Mouse (Mus musculus) heart, embryonic 15.5 days (tissue): Measurements from ENCODE around the gene Dnaaf3. TPM values are rescaled to one million over a fixed set of nuclear protein-coding genes. Genes with fewer than 3 reads are reported as not detected.
"Not testable (repeated sequence)": the region's sequence is repeated elsewhere in the genome, so short reads cannot be mapped to it uniquely, and the experiment has no call there.

Experiments
- ATAC-seq: fragments of 200-750 bp; cut with Nextera tagmentation; replicated peaks from 2 replicates; pipeline ENCODE4 v1.8.0; 2017; ENCODE audit warnings: low read depth, moderate TSS enrichment; ENCODE audit not compliant: insufficient number of reproducible peaks, insufficient read depth, low FRiP score
- H3K27ac ChIP-seq: fragments of 300-500 bp; sonication (generic); 2 replicates; pipeline ENCODE4 v1.5.1; 2015; ENCODE audit warnings: mild to moderate bottlenecking, inconsistent platforms
- H3K27me3 ChIP-seq: fragments of 300-500 bp; sonication (generic); 2 replicates; pipeline ENCODE4 v1.6.1; 2015; ENCODE audit warnings: inconsistent platforms
- H3K36me3 ChIP-seq: fragments of 300-500 bp; sonication (generic); 2 replicates; pipeline ENCODE4 v1.6.1; 2015; ENCODE audit warnings: mild to moderate bottlenecking, inconsistent platforms
- H3K4me1 ChIP-seq: fragments of 300-500 bp; sonication (generic); replicated peaks from 2 replicates; pipeline ENCODE4 v1.6.1; 2015; ENCODE audit warnings: inconsistent platforms
- H3K4me2 ChIP-seq: fragments of 300-500 bp; sonication (generic); 2 replicates; pipeline ENCODE4 v1.6.1; 2015; ENCODE audit warnings: inconsistent platforms, mild to moderate bottlenecking, moderate library complexity
- H3K4me3 ChIP-seq: fragments of 300-500 bp; sonication (generic); 2 replicates; pipeline ENCODE4 v1.5.1; 2015; ENCODE audit warnings: mild to moderate bottlenecking, inconsistent platforms
- H3K9ac ChIP-seq: fragments of 300-500 bp; sonication (generic); 2 replicates; pipeline ENCODE4 v1.6.1; 2015; ENCODE audit warnings: mild to moderate bottlenecking, inconsistent platforms
- H3K9me3 ChIP-seq: fragments of 300-500 bp; sonication (generic); replicated peaks from 2 replicates; pipeline ENCODE4 v1.6.1; 2016; ENCODE audit warnings: inconsistent platforms
- WGBS: fragments of 180-500 bp; shearing (Covaris S2); methylation state at CpG from one replicate; pipeline ENCODE4 v1.1.7; 2015; ENCODE audit warnings: mixed read lengths; 5-methylcytosine and 5-hydroxymethylcytosine counted together
- polyA plus RNA-seq: library from polyadenylated mRNA; unstranded; fragments of >200 nt; fragmentation: Nextera tagmentation; extraction: Ambion mirVana; gene quantifications from 2 replicates; pipeline ENCODE4 v1.2.1, GENCODE M21; 2015

Dnaaf3 gene
- polyA plus RNA-seq, 1 experiment from 2014 or later, result 0.96 TPM

DNA sequence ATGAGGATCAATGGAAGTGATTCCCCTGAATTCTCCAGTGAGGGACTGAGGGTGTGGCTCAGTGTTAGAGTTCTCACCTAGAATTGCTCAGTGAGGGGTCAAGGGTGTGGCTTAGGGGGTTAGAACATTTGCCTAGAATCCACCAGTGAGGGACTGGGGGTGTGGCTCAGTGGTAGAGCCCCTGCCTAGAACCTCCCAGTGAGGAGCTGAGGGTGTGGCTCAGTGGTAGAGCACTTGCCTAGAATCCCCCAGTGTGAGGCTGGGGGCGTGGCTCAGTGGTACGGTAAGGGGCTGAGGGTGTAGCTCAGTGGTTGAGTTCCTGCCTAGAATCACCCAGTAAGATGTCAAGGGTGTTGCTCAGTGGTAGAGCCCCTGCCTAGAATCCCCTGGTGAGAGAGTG, 6.8 kb upstream of the Dnaaf3 start:
- Histone ChIP-seq H3K4me1 (no peaks in the 10 kb centered on the region), H3K4me2 (no peak overlapping the region), H3K4me3 (no peak overlapping the region), H3K27me3 (peaks cover 15% of the 10 kb centered on the region; the same call in 1 of the 2 replicates), H3K9me3 (no peaks in the 10 kb centered on the region), H3K27ac (no peak overlapping the region), H3K9ac (no peak overlapping the region), H3K36me3 (no peaks in the 10 kb centered on the region)
- WGBS, result 66% methylated on average over 2 of the region's 2 CpGs
- no peak for ATAC-seq

DNA sequence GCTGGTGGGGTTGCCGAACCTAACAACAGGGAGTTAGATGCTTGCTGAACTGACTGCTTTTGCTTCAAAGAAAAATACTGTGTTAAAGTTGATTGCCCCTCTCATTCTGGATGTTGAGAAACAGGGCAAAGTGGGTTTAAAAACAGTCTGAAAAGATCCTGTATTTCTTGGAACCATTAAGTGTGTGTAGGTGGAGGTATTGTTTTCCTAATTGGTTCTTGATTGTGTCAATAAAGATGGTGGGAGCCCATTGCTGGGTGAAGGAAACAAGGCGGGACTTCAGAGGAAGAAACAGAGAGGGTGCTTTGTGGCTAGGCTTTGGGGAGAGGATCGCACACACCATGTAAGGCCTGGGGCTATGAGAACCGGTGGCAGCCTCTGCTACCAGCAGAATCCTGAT, 4.9 kb upstream of the Dnaaf3 start:
- Histone ChIP-seq H3K9me3 (no peaks in the 10 kb centered on the region), H3K9ac (no peak overlapping the region), H3K36me3 (no peaks in the 10 kb centered on the region), H3K4me3 (no peak overlapping the region), H3K4me2 (no peak overlapping the region), H3K27ac (no peak overlapping the region), H3K27me3 (peaks cover 15% of the 10 kb centered on the region; the same call in 1 of the 2 replicates), H3K4me1 (peaks cover 2% of the 10 kb centered on the region; the same call in 1 of the 2 replicates)
- ATAC-seq, result no peak
- WGBS, result 46% methylated on average over 4 of the region's 4 CpGs

DNA sequence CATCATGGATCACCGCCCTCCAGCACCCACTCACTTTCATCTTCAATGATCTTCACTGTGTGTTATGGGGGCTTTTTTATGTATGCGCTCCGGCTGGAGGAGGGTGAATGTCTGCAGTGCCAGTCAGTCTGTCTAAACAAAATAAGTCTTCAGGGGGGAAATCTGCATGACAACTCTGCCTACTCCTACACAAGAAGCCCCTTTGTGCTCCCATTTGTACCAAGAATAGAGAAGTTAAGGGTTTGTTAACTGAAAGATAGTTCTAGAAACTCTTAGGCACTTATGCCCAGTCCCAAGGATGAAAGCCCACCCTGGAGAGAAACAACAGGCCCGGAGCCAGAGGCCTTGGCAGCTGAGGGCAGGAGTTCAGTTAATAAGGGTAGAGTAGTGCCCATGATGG, 4.1 kb upstream of the Dnaaf3 start:
- H3K4me1 ChIP-seq, result peaks cover 6% of the 10 kb centered on the region; the same call in 1 of the 2 replicates
- H3K27me3 ChIP-seq, result peaks cover 18% of the 10 kb centered on the region
- no peak overlapping the region for H3K4me2 ChIP-seq
- H3K36me3 ChIP-seq, result no peaks in the 10 kb centered on the region
- H3K27ac ChIP-seq, result no peak overlapping the region
- H3K9ac ChIP-seq, result no peak overlapping the region
- no peak overlapping the region for H3K4me3 ChIP-seq
- no peaks in the 10 kb centered on the region for H3K9me3 ChIP-seq
- WGBS, result 82% methylated on average over 4 of the region's 4 CpGs
- ATAC-seq, result no peak

DNA sequence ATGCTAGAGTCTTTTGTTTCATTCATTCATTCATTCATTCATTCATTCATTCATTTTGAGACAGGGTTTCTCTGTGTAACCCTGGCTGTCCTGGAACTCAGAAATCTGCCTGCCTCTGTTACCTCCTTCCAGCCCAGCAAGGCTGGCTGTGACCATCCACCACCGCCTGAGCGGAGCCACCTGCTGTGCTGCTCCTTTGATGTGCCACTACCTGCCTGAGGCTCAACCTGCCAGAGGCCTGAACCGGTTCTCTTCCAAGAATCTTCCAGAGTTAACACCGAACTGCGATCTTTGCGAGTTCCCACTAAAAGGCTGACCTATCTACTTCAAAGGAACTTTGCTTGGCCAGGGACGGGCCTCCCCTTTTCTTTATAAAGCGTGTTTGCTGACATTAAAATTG, 2.1 kb downstream of the Dnaaf3 start:
- H3K4me3 ChIP-seq, H3K9me3 ChIP-seq, H3K27ac ChIP-seq, H3K9ac ChIP-seq, ATAC-seq, H3K4me2 ChIP-seq, H3K36me3 ChIP-seq: not testable (repeated sequence)
- H3K27me3 ChIP-seq, result peaks cover 12% of the 10 kb centered on the region
- peaks cover 20% of the 10 kb centered on the region for H3K4me1 ChIP-seq
- WGBS, result 45% methylated on average over 8 of the region's 8 CpGs

DNA sequence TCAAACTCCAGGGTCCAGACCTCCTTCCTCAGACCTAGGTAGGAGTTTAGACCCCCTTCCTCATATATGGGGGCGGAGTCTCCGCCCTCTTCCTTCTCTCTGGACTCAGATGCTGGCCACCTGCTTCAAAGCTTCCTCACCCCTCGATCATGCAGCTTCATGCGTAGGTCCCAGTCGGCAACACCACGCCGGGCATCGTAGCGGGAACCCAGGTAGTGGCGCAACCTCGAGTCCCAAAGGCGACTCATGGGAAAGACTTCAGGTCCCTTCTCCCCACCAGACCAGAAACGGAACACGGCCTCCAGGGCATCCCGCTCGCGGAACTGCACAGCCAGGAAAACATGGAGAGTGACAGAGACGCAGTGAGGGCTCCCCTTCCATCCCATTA, 5.0 kb downstream of the Dnaaf3 start:
- H3K4me1 ChIP-seq, result peaks cover 34% of the 10 kb centered on the region
- no peak overlapping the region for H3K9ac ChIP-seq
- no peak for ATAC-seq
- H3K4me3 ChIP-seq, result peak overlapping the region; percentile 45; the same call in 1 of the 2 replicates
- no peaks in the 10 kb centered on the region for H3K36me3 ChIP-seq
- H3K27ac ChIP-seq, result no peak overlapping the region
- H3K27me3 ChIP-seq, result peaks cover 2% of the 10 kb centered on the region; the same call in 1 of the 2 replicates
- peak overlapping the region; percentile 70 for H3K4me2 ChIP-seq
- WGBS, result 46% methylated on average over 18 of the region's 18 CpGs
- H3K9me3 ChIP-seq, result no peaks in the 10 kb centered on the region

DNA sequence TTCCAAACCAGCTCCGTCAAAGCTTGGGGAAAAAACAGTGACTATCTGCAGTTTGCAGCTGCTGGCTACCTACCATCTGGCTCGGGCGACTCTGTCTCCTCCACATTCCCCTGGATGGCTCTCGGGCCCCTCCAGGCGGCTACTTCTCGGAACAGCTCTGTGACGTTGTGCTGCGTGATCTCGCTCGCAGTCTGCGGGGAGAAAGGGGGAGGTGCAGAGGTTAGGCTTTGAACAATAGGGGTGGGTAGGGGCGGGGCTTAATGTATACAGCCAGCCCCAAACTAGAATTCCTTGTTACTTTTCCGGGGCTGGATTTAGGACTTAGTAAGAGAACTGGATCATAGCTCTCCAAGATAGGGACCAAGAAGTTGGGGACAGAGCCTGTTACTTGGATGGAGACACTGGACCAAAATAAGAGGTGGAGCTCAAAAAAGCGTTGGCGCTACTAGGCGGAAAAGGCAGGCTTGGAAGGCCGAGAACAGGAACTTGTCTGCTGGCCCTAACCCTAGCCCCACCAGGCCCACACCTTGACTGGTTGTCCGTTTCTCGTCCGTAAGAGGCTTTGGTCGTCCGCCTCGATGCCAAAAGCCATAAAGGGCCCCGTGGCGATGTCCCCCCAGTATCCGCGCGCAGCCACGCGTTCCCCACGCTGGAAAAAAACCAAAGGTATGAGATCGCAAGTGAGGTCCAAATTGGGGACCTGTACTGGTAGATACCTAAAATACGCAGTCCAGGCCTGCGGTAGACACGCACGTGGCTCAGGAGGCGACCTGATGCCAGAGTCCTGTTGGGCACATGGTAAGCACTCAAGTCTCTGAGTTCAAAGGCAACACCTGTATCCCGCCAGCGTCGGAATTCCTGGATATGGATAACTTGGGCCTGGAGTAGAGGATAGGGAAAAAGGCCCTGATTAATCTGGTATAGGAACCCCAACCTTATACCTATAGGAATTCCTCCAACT, 5.6 kb downstream of the Dnaaf3 start:
- Histone ChIP-seq H3K9ac (peak overlapping the region; percentile 47; the same call in 1 of the 2 replicates), H3K9me3 (no peaks in the 10 kb centered on the region), H3K4me3 (peak overlapping the region; percentile 45), H3K27ac (peak overlapping the region; percentile 38), H3K36me3 (no peaks in the 10 kb centered on the region), H3K4me2 (peak overlapping the region; percentile 70), H3K27me3 (no peaks in the 10 kb centered on the region), H3K4me1 (peaks cover 29% of the 10 kb centered on the region)
- WGBS, result 20% methylated on average over 40 of the region's 40 CpGs
- ATAC-seq, result peak; percentile 75

DNA sequence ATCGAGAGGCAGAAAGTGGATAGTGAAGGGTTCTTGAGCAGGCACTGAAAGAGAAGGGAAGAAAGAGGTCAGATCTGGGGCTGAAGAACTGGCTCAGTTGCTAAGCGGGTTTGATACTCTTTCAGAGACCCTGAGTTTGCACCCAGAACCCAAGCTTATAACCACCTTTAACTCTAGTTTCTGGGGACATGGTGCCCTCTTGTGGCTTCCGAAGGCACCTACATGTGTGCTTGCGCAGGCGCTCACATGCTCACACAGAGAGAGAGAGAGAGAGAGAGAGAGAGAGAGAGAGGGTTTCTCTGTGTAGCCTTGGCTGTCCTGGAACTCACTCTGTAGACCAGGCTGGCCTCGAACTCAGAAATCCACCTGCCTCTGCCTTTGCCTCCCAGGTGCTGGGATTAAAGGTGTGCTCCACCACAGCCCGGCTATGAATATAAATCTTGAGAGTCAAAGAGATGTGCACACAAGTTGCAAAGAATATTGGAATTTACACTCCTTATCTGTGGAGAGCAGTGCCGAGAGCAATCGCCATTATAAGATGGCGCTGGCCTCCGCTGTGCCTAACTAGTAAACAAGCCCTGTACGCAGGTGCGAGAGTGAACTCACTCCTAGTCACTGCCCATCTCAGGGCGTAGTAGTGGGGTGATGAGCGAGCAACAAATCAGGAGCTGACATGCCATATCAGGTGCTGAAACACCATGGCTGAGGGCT, 7.9 kb downstream of the Dnaaf3 start, which contains the start of gene Tnni3:
TSS of gene Tnni3 (minus strand) at position 18 of the 711 bp plus-strand sequence.
- H3K36me3 ChIP-seq, H3K27me3 ChIP-seq, H3K9me3 ChIP-seq, ATAC-seq: not testable (repeated sequence)
- H3K4me1 ChIP-seq, result peaks cover 30% of the 10 kb centered on the region
- peak within 1 kb of the TSS; percentile 58; the same call in 1 of the 2 replicates for H3K4me3 ChIP-seq
- H3K9ac ChIP-seq, result peak within 1 kb of the TSS; percentile 21
- H3K27ac ChIP-seq, result peak within 1 kb of the TSS; percentile 97
- peak within 1 kb of the TSS; percentile 50 for H3K4me2 ChIP-seq
- 63% methylated on average over 15 of the region's 15 CpGs for WGBS

DNA sequence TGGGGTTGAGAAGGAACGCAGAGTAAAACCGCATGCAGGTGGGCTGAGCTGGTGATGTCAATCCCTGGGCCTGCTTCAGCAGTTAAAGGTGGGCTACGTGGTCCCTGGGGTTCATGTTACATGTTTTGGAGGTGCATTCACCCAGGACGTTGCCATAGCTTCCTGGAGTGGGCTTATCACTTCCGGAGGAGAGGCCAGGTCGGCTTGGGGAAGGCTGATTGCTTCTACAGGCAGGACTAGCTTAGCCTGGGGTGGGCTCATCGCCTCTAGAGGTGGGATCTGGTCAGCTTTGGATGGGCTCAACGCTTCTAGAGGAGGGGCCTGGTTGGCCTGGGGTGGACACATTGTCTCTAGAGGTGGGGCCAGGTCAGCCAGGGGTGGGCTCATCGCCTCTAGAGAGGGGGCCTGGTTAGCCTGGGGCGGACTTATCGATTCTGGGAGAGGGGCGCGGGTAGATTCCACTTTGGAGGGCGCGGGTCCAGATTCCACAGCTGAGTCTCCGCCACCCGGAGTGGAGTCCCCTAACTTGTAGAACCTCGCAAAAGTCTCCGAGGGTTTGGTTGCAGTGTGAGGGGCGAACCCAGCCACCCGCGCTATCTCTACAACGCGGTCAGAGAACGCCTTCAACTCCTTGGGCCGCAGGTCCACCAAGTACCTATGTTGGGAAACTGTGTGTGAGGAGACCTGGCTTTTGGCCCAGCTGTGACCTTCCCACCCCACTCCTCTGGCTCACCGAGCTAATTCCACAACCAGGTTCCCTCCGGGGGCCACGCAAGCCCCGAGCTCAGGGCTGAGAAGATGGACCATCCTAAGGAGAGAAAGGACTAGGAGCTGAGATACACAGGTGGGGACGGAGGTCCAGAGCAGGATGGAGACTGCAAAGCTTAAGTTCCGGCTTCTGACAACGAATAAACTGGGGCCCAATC, 8.8 kb downstream of the Dnaaf3 start:
- peak overlapping the region; percentile 97 for H3K27ac ChIP-seq
- H3K9me3 ChIP-seq, result no peaks in the 10 kb centered on the region
- peak overlapping the region; percentile 50 for H3K4me2 ChIP-seq
- no peaks in the 10 kb centered on the region for H3K27me3 ChIP-seq
- peaks cover 37% of the 10 kb centered on the region for H3K4me1 ChIP-seq
- 80% methylated on average over 33 of the region's 33 CpGs for WGBS
- peaks cover 1% of the 10 kb centered on the region; the same call in 1 of the 2 replicates for H3K36me3 ChIP-seq
- H3K9ac ChIP-seq, result peak overlapping the region; percentile 21
- H3K4me3 ChIP-seq, result peak overlapping the region; percentile 58; the same call in 1 of the 2 replicates
- no peak for ATAC-seq

DNA sequence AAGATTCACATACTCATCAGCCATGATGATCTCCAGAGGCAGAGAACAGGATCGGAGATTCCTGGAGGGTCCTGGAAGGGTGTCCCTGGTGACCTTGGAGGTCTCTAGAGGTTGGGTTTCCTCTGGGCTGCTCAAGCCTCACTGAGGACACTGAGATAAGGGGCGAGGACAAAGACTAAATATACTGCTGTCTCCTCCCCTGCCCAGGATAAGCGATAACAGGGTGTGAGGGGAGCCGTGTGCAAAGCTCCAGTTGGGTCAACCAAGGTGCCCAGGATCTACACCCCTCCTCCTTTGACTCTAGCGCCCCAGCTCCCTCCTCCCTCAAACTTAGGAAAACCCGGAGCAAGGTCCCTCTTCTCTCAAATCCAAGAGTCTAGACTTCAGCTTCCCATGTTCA, 10.0 kb downstream of the Dnaaf3 start:
- peak overlapping the region; percentile 97 for H3K27ac ChIP-seq
- no peaks in the 10 kb centered on the region for H3K27me3 ChIP-seq
- H3K4me1 ChIP-seq, result peaks cover 41% of the 10 kb centered on the region
- peak; percentile 79 for ATAC-seq
- H3K4me3 ChIP-seq, result peak overlapping the region; percentile 58
- peaks cover 9% of the 10 kb centered on the region; the same call in 1 of the 2 replicates for H3K36me3 ChIP-seq
- no peaks in the 10 kb centered on the region for H3K9me3 ChIP-seq
- peak overlapping the region; percentile 50 for H3K4me2 ChIP-seq
- WGBS, result 24% methylated on average over 6 of the region's 6 CpGs
- peak overlapping the region; percentile 72 for H3K9ac ChIP-seq

DNA sequence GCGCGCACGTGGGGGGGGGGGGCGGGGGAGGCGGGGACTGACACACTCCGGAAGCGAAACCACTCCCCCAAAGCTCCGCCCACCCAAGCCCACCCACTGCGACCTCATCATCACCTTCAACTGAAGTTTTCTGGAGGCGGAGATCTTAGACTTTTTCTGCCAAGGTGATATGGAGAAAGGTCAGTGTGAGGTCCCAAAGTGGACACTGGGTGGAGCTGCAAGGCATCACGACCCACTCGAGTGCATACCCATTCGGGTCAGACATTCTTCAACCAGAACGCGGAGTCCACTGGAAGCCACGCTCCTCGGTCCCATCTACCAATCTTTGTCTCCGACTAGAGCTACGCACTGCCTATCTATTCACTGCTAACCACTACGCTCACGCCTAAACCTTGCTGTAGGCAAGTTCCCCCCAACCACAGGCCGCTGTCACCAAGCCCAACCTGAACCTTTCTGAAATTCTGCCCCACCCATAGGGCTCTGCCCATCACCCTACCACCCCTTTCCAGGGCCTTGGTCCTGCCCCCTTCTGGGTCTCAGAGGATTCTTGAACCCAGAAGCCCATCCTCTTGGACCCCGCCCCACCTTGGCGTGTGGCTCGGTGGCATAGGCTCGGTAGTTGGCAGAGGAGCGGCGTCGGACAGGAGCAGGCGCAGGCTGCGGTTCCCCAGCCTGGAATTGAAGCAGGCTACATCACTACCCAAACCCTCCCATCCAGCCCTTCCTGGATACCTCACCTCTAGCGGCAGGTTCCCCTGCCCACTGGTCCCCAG, 10.8 kb downstream of the Dnaaf3 start:
- Histone ChIP-seq H3K4me2 (peak overlapping the region; percentile 70), H3K36me3 (peaks cover 9% of the 10 kb centered on the region; the same call in 1 of the 2 replicates), H3K9ac (peak overlapping the region; percentile 72), H3K27me3 (no peaks in the 10 kb centered on the region), H3K4me3 (peak overlapping the region; percentile 58), H3K27ac (peak overlapping the region; percentile 97), H3K4me1 (peaks cover 42% of the 10 kb centered on the region), H3K9me3 (no peaks in the 10 kb centered on the region)
- 17% methylated on average over 32 of the region's 32 CpGs for WGBS
- peak; percentile 13; the same call in 1 of the 2 replicates for ATAC-seq
